Mouse (Mus musculus): ENCODE results near the gene 1700020D05Rik. TPM values are rescaled to one million over a fixed set of nuclear protein-coding genes. Genes with fewer than 3 reads are reported as not detected.

The 1700020D05Rik gene
- polyA plus RNA-seq, 1 experiment: 6.8 TPM

GRCm38 (mm10) chr19:5487768-5488550 lies 15.6 kb downstream of the 1700020D05Rik start, which contains the start of gene Mus81:
Gene Mus81, minus strand, starts transcription at chr19:5488402.
- DNase-seq: peak; percentile 97 to 98
- under 1% methylated on average over 39 of the region's 39 CpGs for WGBS

GRCm38 (mm10) chr19:5486771-5487170 lies 16.8 kb downstream of the 1700020D05Rik start:
- TF ChIP-seq POLR2A (IDR thresholded peaks at IDR 0.05; ENCODE audit: borderline replicate concordance, insufficient read depth, low read length) (no peak), CTCF (IDR thresholded peaks at IDR 0.05; ENCODE audit: borderline replicate concordance, insufficient read depth, low read depth, low read length) (no peak)
- Histone ChIP-seq H3K4me1 (ENCODE audit: control insufficient read depth, insufficient read depth, low read length) (peaks cover 39% of the 10 kb centered on the region), H3K4me3 (replicated peaks; ENCODE audit: insufficient read depth, low read depth, low read length) (peak overlapping the region; percentile 66), H3K27me3 (ENCODE audit: control insufficient read depth, insufficient read depth, low read length) (no peaks in the 10 kb centered on the region), H3K27ac (ENCODE audit: insufficient read depth, low read length) (peak overlapping the region; percentile 90)
- DNase-seq: no peak
- 30% methylated on average over 4 of the region's 4 CpGs for WGBS

More at GRCm38 (mm10) chr19:5487768-5488550, 15.6 kb downstream of the 1700020D05Rik start, which contains the start of gene Mus81:
- H3K27me3 ChIP-seq (ENCODE audit: control insufficient read depth, insufficient read depth, low read length): no peaks in the 10 kb centered on the region
- peak within 1 kb of the TSS; percentile 92 for H3K27ac ChIP-seq (ENCODE audit: insufficient read depth, low read length)
- H3K4me3 ChIP-seq (replicated peaks; ENCODE audit: insufficient read depth, low read depth, low read length): peak within 1 kb of the TSS; percentile 68
- TF ChIP-seq POLR2A (IDR thresholded peaks at IDR 0.05; ENCODE audit: borderline replicate concordance, insufficient read depth, low read length): peak; percentile 83; the same call in 1 of the 2 replicates
- TF ChIP-seq CTCF (IDR thresholded peaks at IDR 0.05; ENCODE audit: borderline replicate concordance, insufficient read depth, low read depth, low read length): peak; percentile 78
- peaks cover 38% of the 10 kb centered on the region for H3K4me1 ChIP-seq (ENCODE audit: control insufficient read depth, insufficient read depth, low read length)

GRCm38 (mm10) chr19:5486286-5486685 lies 17.3 kb downstream of the 1700020D05Rik start:
- peak; percentile 81 to 84 for DNase-seq
- TF ChIP-seq CTCF (IDR thresholded peaks at IDR 0.05; ENCODE audit: borderline replicate concordance, insufficient read depth, low read depth, low read length): no peak
- peak; percentile 22; the same call in 1 of the 2 replicates for TF ChIP-seq POLR2A (IDR thresholded peaks at IDR 0.05; ENCODE audit: borderline replicate concordance, insufficient read depth, low read length)
- H3K4me3 ChIP-seq (replicated peaks; ENCODE audit: insufficient read depth, low read depth, low read length): peak overlapping the region; percentile 31
- H3K27me3 ChIP-seq (ENCODE audit: control insufficient read depth, insufficient read depth, low read length): no peaks in the 10 kb centered on the region
- H3K4me1 ChIP-seq (ENCODE audit: control insufficient read depth, insufficient read depth, low read length): peaks cover 39% of the 10 kb centered on the region
- 6% methylated on average over 8 of the region's 8 CpGs for WGBS
- H3K27ac ChIP-seq (ENCODE audit: insufficient read depth, low read length): peak overlapping the region; percentile 90

- peak; percentile 88 to 92 for DNase-seq
- Histone ChIP-seq H3K27me3 (ENCODE audit: control insufficient read depth, insufficient read depth, low read length) (no peaks in the 10 kb centered on the region), H3K27ac (ENCODE audit: insufficient read depth, low read length) (peak overlapping the region; percentile 90), H3K4me3 (replicated peaks; ENCODE audit: insufficient read depth, low read depth, low read length) (peak overlapping the region; percentile 31), H3K4me1 (ENCODE audit: control insufficient read depth, insufficient read depth, low read length) (peaks cover 39% of the 10 kb centered on the region)
- TF ChIP-seq POLR2A (IDR thresholded peaks at IDR 0.05; ENCODE audit: borderline replicate concordance, insufficient read depth, low read length) (no peak), CTCF (IDR thresholded peaks at IDR 0.05; ENCODE audit: borderline replicate concordance, insufficient read depth, low read depth, low read length) (0 out of 2 replicates have a peak, but pooled peaks have one; percentile 18)
- 14% methylated on average over 7 of the region's 7 CpGs for WGBS
Measured at GRCm38 (mm10) chr19:5485821-5486220, 17.8 kb downstream of the 1700020D05Rik start.

- TF ChIP-seq POLR2A (IDR thresholded peaks at IDR 0.05; ENCODE audit: borderline replicate concordance, insufficient read depth, low read length) (no peak), CTCF (IDR thresholded peaks at IDR 0.05; ENCODE audit: borderline replicate concordance, insufficient read depth, low read depth, low read length) (no peak)
- Histone ChIP-seq H3K4me1 (ENCODE audit: control insufficient read depth, insufficient read depth, low read length) (peaks cover 39% of the 10 kb centered on the region), H3K27me3 (ENCODE audit: control insufficient read depth, insufficient read depth, low read length) (no peaks in the 10 kb centered on the region), H3K27ac (ENCODE audit: insufficient read depth, low read length) (peak overlapping the region; percentile 90), H3K4me3 (replicated peaks; ENCODE audit: insufficient read depth, low read depth, low read length) (peak overlapping the region; percentile 33)
- 11% methylated on average over 8 of the region's 8 CpGs for WGBS
- peak in 1 of 2 experiments; percentile 73 for DNase-seq
Measured at GRCm38 (mm10) chr19:5485371-5485770, 18.2 kb downstream of the 1700020D05Rik start.

GRCm38 (mm10) chr19:5484496-5484895 lies 19.1 kb downstream of the 1700020D05Rik start:
- Histone ChIP-seq H3K27ac (ENCODE audit: insufficient read depth, low read length) (peak overlapping the region; percentile 90), H3K4me1 (ENCODE audit: control insufficient read depth, insufficient read depth, low read length) (peaks cover 39% of the 10 kb centered on the region), H3K4me3 (replicated peaks; ENCODE audit: insufficient read depth, low read depth, low read length) (peak overlapping the region; percentile 15), H3K27me3 (ENCODE audit: control insufficient read depth, insufficient read depth, low read length) (no peaks in the 10 kb centered on the region)
- TF ChIP-seq CTCF (IDR thresholded peaks at IDR 0.05; ENCODE audit: borderline replicate concordance, insufficient read depth, low read depth, low read length) (no peak), POLR2A (IDR thresholded peaks at IDR 0.05; ENCODE audit: borderline replicate concordance, insufficient read depth, low read length) (no peak)
- 67% methylated on average over 5 of the region's 5 CpGs for WGBS
- DNase-seq: no peak

- Histone ChIP-seq H3K27ac (ENCODE audit: insufficient read depth, low read length) (peak overlapping the region; percentile 90), H3K4me3 (replicated peaks; ENCODE audit: insufficient read depth, low read depth, low read length) (no peak overlapping the region), H3K27me3 (ENCODE audit: control insufficient read depth, insufficient read depth, low read length) (no peaks in the 10 kb centered on the region), H3K4me1 (ENCODE audit: control insufficient read depth, insufficient read depth, low read length) (peaks cover 39% of the 10 kb centered on the region)
- WGBS: 63% methylated on average over 19 of the region's 19 CpGs
- no peak for TF ChIP-seq POLR2A (IDR thresholded peaks at IDR 0.05; ENCODE audit: borderline replicate concordance, insufficient read depth, low read length)
- no peak for TF ChIP-seq CTCF (IDR thresholded peaks at IDR 0.05; ENCODE audit: borderline replicate concordance, insufficient read depth, low read depth, low read length)
- peak in 1 of 2 experiments; percentile 48 for DNase-seq
Measured at GRCm38 (mm10) chr19:5483386-5484359, 19.9 kb downstream of the 1700020D05Rik start.
